Mouse (Mus musculus) liver, embryonic 15.5 days (tissue): ENCODE results near the gene Syt8. TPM values are rescaled to one million over a fixed set of nuclear protein-coding genes. Genes with fewer than 3 reads are reported as not detected.
A peak's percentile ranks its signal among the peaks of the same experiment; 100 is the strongest.

Experiments used
- ATAC-seq: fragments of 200-750 bp; cut with Nextera tagmentation; 2 replicates; pipeline ENCODE4 v1.8.0; 2017; ENCODE audit warnings: moderate number of reproducible peaks, mild to moderate bottlenecking, moderate library complexity; ENCODE audit not compliant: insufficient read depth
- H3K27ac ChIP-seq: fragments of 300-500 bp; sonication (generic); replicated peaks from 2 replicates; pipeline ENCODE4 v1.5.1; 2015; ENCODE audit warnings: mild to moderate bottlenecking, inconsistent platforms
- H3K27me3 ChIP-seq: fragments of 300-500 bp; sonication (generic); 2 replicates; pipeline ENCODE4 v1.6.1; 2015; ENCODE audit warnings: mild to moderate bottlenecking, inconsistent platforms
- H3K36me3 ChIP-seq: fragments of 300-500 bp; sonication (generic); replicated peaks from 2 replicates; pipeline ENCODE4 v1.6.1; 2015; ENCODE audit warnings: moderate library complexity, mild to moderate bottlenecking, inconsistent platforms
- H3K4me1 ChIP-seq: fragments of 300-500 bp; sonication (generic); replicated peaks from 2 replicates; pipeline ENCODE4 v1.6.1; 2015; ENCODE audit warnings: inconsistent platforms
- H3K4me2 ChIP-seq: fragments of 300-500 bp; sonication (generic); 2 replicates; pipeline ENCODE4 v1.6.1; 2015; ENCODE audit warnings: moderate library complexity, mild to moderate bottlenecking, inconsistent platforms
- H3K4me3 ChIP-seq: fragments of 300-500 bp; sonication (generic); replicated peaks from 2 replicates; pipeline ENCODE4 v1.5.1; 2015; ENCODE audit warnings: mild to moderate bottlenecking, inconsistent platforms
- H3K9ac ChIP-seq: fragments of 300-500 bp; sonication (generic); 2 replicates; pipeline ENCODE4 v1.6.1; 2015; ENCODE audit warnings: moderate library complexity, mild to moderate bottlenecking, inconsistent platforms
- H3K9me3 ChIP-seq: fragments of 300-500 bp; sonication (generic); replicated peaks from 2 replicates; pipeline ENCODE4 v1.6.1; 2016; ENCODE audit warnings: inconsistent platforms
- WGBS: fragments of 180-500 bp; shearing (Covaris S2); methylation state at CpG from one replicate; pipeline ENCODE4 v1.1.7; 2015; ENCODE audit warnings: mixed read lengths; ENCODE audit not compliant: insufficient replicate concordance; 5-methylcytosine and 5-hydroxymethylcytosine counted together
- polyA plus RNA-seq: library from polyadenylated mRNA; unstranded; fragments of >200 nt; fragmentation: Nextera tagmentation; extraction: Ambion mirVana; gene quantifications from 2 replicates; pipeline ENCODE4 v1.2.1, GENCODE M21; 2015

Syt8 gene
- polyA plus RNA-seq, 1 experiment from 2014 or later, result 0.13 TPM

DNA sequence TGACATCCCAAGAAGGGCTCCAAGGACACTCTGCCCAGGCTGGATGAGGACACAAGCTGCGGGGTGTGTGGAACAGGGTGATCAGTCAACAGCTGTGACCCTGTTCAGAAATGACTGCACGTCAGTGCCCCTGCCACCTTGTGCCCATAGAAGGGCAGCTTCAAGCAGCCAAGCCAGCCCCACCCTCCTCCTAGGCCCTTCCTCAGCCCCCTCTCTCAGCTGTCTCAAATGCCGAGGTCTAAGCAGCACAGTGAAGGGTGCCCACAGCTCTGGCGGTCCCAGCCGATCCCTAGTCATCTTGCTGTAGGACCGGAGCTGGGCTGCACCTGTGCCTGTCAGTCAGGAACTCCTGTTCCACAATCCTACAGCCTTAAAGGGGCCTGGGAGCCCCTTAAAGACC, 27.5 kb downstream of the Syt8 start:
- Histone ChIP-seq H3K9me3 (no peaks in the 10 kb centered on the region), H3K27ac (no peak overlapping the region), H3K4me2 (peak overlapping the region; percentile 33), H3K27me3 (no peaks in the 10 kb centered on the region), H3K4me3 (peak overlapping the region; percentile 28; the same call in 1 of the 2 replicates), H3K4me1 (peaks cover 4% of the 10 kb centered on the region; the same call in 1 of the 2 replicates), H3K36me3 (no peaks in the 10 kb centered on the region), H3K9ac (no peak overlapping the region)
- no peak for ATAC-seq
- 70% methylated on average over 6 of the region's 6 CpGs for WGBS

DNA sequence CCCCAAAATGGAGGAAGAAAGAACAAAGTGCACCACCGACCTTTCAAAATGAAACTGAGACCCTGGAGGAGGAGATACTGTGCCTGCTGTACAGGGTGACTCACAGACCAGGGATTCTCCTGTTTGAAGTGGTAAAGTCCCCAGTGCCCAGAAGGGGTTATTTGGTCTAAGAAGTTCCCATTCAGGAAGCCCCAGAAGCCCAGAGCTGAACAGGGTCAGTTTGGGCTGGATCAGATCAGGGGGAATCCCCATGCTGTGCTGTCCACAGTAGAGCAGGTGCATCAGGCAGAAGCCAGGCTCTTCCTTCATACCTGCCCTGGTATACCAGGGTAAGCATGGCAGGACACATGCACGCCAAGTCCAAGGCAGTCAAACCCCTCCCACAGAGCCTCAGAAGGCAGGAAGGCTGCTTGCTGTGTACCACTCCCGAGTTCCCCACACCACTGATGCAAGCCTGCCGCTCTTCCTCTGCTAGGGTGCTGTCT, 28.0 kb downstream of the Syt8 start:
- Histone ChIP-seq H3K27me3 (no peaks in the 10 kb centered on the region), H3K4me1 (no peaks in the 10 kb centered on the region), H3K4me2 (peak overlapping the region; percentile 33), H3K27ac (no peak overlapping the region), H3K36me3 (no peaks in the 10 kb centered on the region), H3K4me3 (0 out of 2 replicates have a peak overlapping the region, but pooled peaks have one; percentile 4), H3K9me3 (no peaks in the 10 kb centered on the region), H3K9ac (no peak overlapping the region)
- ATAC-seq, result no peak
- 35% methylated on average over 4 of the region's 4 CpGs for WGBS

DNA sequence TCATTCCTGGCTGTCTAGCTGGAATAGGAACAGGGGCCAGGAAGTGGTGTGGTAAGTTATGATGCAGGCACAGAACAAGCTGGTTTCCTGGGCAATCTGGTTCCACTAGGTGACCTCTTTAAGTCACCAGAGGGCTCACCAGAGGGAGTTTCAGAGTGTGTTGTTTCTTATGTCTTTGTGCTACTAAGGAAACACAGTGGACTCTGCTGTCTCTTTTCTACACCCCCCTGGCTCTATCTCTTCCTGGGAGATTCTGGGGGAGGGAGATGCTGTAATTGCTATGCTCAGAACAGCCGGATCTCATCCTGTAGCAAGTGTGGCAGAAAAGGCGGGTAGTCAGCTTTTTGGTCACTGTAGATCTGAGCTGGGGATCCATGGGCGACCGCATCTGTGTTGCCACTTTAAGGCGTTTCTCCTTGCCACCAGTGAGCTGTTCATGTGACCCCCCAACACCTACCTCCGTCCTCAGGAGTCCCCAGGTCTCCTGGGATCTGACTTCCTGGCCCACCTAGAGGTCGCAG, 35.6 kb downstream of the Syt8 start:
- 61% methylated on average over 7 of the region's 7 CpGs for WGBS
- ATAC-seq, result no peak
- Histone ChIP-seq H3K4me1 (no peaks in the 10 kb centered on the region; the same call in none of the 2 replicates), H3K9ac (no peak overlapping the region), H3K9me3 (no peaks in the 10 kb centered on the region), H3K36me3 (no peaks in the 10 kb centered on the region), H3K4me3 (no peak overlapping the region), H3K27me3 (no peaks in the 10 kb centered on the region), H3K27ac (no peak overlapping the region), H3K4me2 (no peak overlapping the region)

DNA sequence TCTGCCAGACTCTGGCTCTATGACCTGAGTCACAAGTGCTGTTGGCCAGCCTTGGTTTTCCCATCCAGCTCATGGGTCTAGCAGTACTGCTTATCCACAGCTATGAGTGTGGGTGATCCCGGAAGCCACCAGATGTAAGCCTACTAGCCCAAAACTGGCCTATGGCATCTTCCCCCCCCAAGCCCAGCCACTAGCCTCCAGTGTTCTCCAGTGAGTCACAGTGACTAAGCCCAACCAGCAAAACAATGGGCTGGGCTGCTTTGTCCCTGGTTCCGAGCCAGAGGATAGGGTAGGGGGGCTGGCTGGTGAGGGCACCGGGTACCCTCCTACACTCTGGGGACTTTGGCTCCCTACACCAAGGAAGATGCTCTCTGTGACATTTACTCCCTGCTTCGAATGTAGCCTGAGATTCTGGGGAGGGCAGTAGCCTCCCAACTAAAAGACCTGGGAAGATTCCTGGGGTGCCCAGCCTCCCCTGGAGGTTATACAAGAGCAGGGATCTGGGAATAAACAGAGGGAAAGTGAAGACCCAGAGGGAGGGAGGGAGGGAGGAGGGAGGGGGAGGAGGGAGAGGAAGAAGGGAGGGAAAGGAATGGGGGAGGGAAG, 36.3 kb downstream of the Syt8 start:
- no peak overlapping the region for H3K4me2 ChIP-seq
- no peak for ATAC-seq
- no peaks in the 10 kb centered on the region for H3K27me3 ChIP-seq
- 32% methylated on average over 4 of the region's 4 CpGs for WGBS
- H3K4me3 ChIP-seq, result no peak overlapping the region
- no peak overlapping the region for H3K9ac ChIP-seq
- H3K4me1 ChIP-seq, result no peaks in the 10 kb centered on the region; the same call in none of the 2 replicates
- no peaks in the 10 kb centered on the region for H3K9me3 ChIP-seq
- H3K27ac ChIP-seq, result no peak overlapping the region
- no peaks in the 10 kb centered on the region for H3K36me3 ChIP-seq

DNA sequence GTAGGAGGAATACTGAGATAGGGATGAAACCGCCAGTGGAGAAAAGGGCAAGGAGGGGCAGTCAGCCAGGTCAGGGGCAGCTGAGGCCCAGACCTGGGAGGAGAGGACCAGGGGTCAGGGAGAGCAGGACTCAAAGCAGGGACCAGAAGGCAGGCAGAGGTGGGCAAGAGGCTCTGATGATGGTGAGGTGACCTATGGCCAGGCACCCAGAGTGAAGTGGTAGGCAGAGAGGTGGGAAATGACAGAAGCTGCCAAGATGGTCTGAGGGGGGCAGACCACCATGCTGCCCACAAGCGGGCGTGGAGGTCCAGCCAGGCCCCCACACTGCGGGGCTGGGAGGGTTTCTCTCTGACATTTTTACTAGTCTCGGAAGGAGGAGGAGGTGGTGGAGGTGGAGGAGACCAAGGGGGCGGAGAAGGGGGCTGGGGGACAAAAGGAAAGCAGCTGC, 36.8 kb downstream of the Syt8 start:
- ATAC-seq, result no peak
- Histone ChIP-seq H3K4me2 (no peak overlapping the region), H3K27me3 (no peaks in the 10 kb centered on the region), H3K9ac (no peak overlapping the region), H3K36me3 (no peaks in the 10 kb centered on the region), H3K9me3 (no peaks in the 10 kb centered on the region), H3K4me1 (no peaks in the 10 kb centered on the region; the same call in none of the 2 replicates), H3K4me3 (no peak overlapping the region), H3K27ac (no peak overlapping the region)
- WGBS, result 45% methylated on average over 6 of the region's 6 CpGs

DNA sequence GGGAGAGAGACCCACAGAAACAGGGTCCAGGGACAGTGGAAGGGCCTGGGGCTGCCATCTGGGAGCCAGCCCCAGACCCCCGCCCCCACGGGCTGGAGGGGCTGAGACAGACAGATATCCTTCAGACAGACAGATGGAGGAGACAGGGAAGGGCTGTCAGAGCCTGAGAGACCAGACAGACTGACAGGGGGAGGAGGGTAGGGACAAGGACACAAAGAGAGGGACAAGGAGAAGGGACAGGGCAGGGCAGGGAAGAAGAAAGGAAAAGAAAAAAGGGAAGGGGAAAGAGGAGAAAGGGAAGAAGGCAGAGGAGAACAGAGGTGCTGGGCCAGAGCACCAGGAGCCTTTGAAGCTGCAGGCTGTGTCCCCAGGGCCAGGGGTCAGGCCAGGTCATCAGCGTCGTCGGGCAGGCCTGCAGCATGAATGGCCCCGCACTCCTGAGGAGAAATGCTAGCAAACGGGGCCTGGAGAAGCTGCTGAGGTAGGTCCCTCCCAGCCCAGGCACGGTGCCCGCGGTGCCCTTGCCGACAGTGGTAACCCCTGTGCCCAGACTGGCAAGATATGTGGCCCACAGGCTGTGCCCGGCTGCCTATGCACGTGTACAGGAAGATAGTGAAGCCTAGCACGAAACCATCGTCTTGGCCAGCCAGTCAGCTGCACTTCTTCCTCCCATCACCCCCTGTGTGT, 37.4 kb downstream of the Syt8 start:
- Histone ChIP-seq H3K4me2 (no peak overlapping the region), H3K36me3 (no peaks in the 10 kb centered on the region), H3K27me3 (no peaks in the 10 kb centered on the region), H3K27ac (no peak overlapping the region), H3K9me3 (no peaks in the 10 kb centered on the region), H3K4me3 (no peak overlapping the region), H3K4me1 (no peaks in the 10 kb centered on the region; the same call in none of the 2 replicates), H3K9ac (no peak overlapping the region)
- 53% methylated on average over 15 of the region's 15 CpGs for WGBS
- no peak for ATAC-seq

DNA sequence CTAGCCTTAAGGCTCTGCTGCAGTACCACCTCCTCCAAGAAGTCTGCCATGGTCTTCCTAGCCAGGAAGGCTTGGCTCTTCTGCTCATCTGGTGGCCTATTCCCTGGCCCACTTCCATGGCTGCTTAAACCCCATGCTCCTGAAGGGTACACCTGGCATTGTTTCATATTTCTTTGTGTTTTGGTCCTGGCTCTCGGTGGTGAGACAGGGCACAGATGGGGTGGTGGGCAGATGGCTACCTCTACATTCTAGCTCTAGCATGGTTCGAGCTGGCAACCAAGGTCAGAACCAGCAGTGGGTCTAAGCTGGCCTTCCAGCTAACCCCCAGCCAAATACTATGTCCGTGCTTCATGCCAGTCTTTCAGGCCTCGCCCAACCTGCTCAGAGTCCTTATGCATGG, 38.3 kb downstream of the Syt8 start:
- Histone ChIP-seq H3K4me2 (no peak overlapping the region), H3K4me1 (no peaks in the 10 kb centered on the region; the same call in none of the 2 replicates), H3K4me3 (no peak overlapping the region), H3K9me3 (no peaks in the 10 kb centered on the region), H3K9ac (no peak overlapping the region), H3K36me3 (no peaks in the 10 kb centered on the region), H3K27me3 (no peaks in the 10 kb centered on the region), H3K27ac (no peak overlapping the region)
- WGBS, result 57% methylated on average over 4 of the region's 4 CpGs
- ATAC-seq, result no peak

DNA sequence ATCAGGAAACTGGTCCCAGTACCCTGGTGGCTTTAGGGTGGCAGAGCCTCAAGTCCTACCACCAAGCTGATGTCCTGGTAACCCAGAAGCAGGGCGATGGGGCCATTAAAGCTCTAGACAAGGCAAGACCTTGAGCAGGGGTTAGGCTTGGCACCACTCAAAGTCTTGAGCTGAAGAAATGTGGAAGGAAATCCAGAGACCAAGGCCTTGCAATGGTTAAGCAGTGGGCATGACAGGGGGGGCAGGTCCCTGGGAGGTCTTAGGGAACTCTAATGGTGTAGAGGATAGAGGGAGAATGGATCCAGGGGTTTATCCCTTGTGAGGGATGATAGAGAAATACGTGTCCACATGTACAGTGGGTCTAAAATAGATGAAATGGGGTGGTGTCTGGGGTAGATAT, 38.8 kb downstream of the Syt8 start:
- no peaks in the 10 kb centered on the region; the same call in none of the 2 replicates for H3K4me1 ChIP-seq
- H3K9me3 ChIP-seq, result no peaks in the 10 kb centered on the region
- no peak overlapping the region for H3K4me2 ChIP-seq
- H3K4me3 ChIP-seq, result no peak overlapping the region
- no peak overlapping the region for H3K27ac ChIP-seq
- no peaks in the 10 kb centered on the region for H3K36me3 ChIP-seq
- no peak for ATAC-seq
- H3K9ac ChIP-seq, result no peak overlapping the region
- H3K27me3 ChIP-seq, result no peaks in the 10 kb centered on the region
- 52% methylated on average over 2 of the region's 2 CpGs for WGBS

DNA sequence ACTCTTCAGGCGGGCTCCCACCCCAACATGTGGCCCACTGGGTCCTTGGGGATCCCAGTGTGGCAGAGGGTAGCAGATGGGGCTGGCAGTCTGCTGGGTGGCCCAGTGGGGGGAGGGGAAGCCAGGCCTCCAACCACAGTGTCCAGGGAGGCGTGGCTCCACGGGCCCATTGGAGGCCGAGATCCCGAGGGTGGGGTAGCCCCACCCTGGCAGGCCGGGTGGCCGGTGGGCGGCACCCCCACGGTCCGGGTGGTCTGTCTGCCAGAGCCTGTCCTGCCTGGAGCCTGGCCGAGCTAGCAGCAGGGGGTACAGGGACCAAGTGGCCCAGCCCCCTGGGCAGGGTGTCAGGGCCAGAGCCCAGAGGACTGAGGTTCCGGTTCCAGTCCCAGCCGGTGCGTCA, 40.1 kb downstream of the Syt8 start:
- H3K27me3 ChIP-seq, result no peaks in the 10 kb centered on the region
- no peaks in the 10 kb centered on the region for H3K36me3 ChIP-seq
- WGBS, result 64% methylated on average over 14 of the region's 14 CpGs
- no peak overlapping the region for H3K27ac ChIP-seq
- H3K9ac ChIP-seq, result no peak overlapping the region
- H3K4me2 ChIP-seq, result no peak overlapping the region
- no peak overlapping the region for H3K4me3 ChIP-seq
- no peak for ATAC-seq
- no peaks in the 10 kb centered on the region for H3K9me3 ChIP-seq
- no peaks in the 10 kb centered on the region; the same call in none of the 2 replicates for H3K4me1 ChIP-seq

DNA sequence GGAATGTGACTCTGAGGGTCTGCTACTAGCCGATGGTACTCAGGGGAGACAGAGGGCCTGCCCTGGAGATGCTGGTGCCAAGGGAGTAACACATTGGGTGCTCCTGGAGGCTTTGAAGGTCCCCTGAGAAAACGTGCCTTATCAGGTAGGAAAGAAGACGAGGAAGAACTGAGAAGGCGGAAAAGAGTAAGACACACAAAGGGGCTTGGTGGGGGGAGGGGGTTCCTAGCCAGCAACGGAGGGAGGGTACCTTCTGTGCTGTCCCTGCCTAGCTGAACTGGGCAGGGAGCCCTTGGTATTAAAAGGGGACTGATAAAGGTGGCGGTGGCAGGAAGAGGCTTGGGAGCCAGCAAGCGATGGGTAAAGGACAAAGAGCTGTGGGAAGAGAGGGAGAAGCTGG, 41.0 kb downstream of the Syt8 start:
- no peak overlapping the region for H3K9ac ChIP-seq
- ATAC-seq, result no peak
- H3K36me3 ChIP-seq, result no peaks in the 10 kb centered on the region
- H3K9me3 ChIP-seq, result no peaks in the 10 kb centered on the region
- H3K27ac ChIP-seq, result no peak overlapping the region
- H3K4me1 ChIP-seq, result peaks cover 1% of the 10 kb centered on the region; the same call in 1 of the 2 replicates
- H3K4me3 ChIP-seq, result no peak overlapping the region
- H3K27me3 ChIP-seq, result no peaks in the 10 kb centered on the region
- H3K4me2 ChIP-seq, result no peak overlapping the region
- 46% methylated on average over 7 of the region's 7 CpGs for WGBS

DNA sequence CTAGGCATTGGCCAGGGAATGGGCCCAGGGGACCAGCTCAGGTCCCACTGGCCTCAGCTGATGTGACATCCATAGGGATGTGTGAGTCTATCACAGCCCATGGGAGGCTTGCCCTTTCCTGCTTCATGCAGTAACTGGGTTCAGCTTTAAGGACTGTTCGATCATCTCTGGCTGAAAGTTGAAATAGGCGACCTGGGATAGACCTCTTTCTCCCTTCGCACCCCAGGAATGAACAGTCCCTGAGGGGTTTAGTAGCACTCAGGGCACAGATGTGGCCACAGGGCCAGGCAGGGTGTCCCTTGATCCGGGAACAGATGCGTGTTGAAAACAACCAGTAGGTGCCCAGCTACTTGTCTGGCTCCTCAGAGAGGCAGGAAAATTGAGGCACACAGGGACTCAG, 41.6 kb downstream of the Syt8 start:
- H3K4me2 ChIP-seq, result no peak overlapping the region

More for the DNA sequence above, 41.6 kb downstream of the Syt8 start:
- no peaks in the 10 kb centered on the region for H3K36me3 ChIP-seq
- no peak for ATAC-seq
- H3K9ac ChIP-seq, result no peak overlapping the region
- peaks cover 7% of the 10 kb centered on the region; the same call in 1 of the 2 replicates for H3K4me1 ChIP-seq
- H3K27me3 ChIP-seq, result no peaks in the 10 kb centered on the region
- no peaks in the 10 kb centered on the region for H3K9me3 ChIP-seq
- H3K27ac ChIP-seq, result no peak overlapping the region
- WGBS, result 60% methylated on average over 5 of the region's 5 CpGs
- H3K4me3 ChIP-seq, result no peak overlapping the region
